In the genomic region with DNA sequence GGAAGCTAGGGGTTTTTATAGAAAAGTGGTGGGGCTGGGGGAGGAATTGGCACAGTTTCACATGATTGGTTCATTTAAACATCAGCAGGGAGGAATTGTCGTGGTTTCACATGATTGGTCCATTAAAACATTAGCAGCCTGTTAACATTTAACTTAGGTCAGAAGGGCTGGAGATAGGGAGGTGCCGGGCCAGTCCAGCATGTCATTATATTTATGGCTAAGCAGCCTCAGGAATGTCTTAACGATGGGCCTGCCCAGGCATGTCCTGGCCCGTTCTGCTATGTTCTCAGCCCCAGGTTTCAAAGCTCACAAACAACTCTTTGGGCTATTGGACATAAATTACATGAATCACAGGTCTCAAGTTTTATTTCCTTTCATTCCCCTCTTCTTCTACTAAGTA, we compare ENCODE assay signal across 8 mouse cellular contexts. TPM values are rescaled to one million over a fixed set of nuclear protein-coding genes. Genes with fewer than 3 reads are reported as not detected.
DNase-seq lines count a peak whose midpoint lies in the region; ATAC-seq and TF ChIP-seq lines count a peak whose summit lies in the region.
"Not testable (repeated sequence)": the region's sequence is repeated elsewhere in the genome, so short reads cannot be mapped to it uniquely, and the experiment has no call there.

No protein-coding gene starts in this region.

- not testable (repeated sequence) for H3K27me3 ChIP-seq in intestine, postnatal 0 days (replicated peaks; ENCODE audit: control insufficient read depth, insufficient read depth, low read length); kidney, embryonic 16.5 days (ENCODE audit: insufficient read depth, low read length); small intestine, adult 2 months (ENCODE audit: control insufficient read depth, insufficient read depth, low read length)

- not testable (repeated sequence) for H3K4me1 ChIP-seq in intestine, postnatal 0 days (replicated peaks; ENCODE audit: control insufficient read depth, insufficient read depth, low read length); kidney, embryonic 16.5 days (ENCODE audit: insufficient read depth, low read length); small intestine, adult 2 months (ENCODE audit: control insufficient read depth, insufficient read depth, insufficient read length, low read length)

- WGBS in intestine, postnatal 0 days = 10% methylated on average over 4 of the region's 4 CpGs
- WGBS in kidney, embryonic 16.5 days = 7% methylated on average over 4 of the region's 4 CpGs
- WGBS in small intestine, adult 2 months = 7% methylated on average over 4 of the region's 4 CpGs

- not testable (repeated sequence) for H3K9me3 ChIP-seq in intestine, postnatal 0 days (ENCODE audit: control insufficient read depth); kidney, embryonic 16.5 days (ENCODE audit: low read length)

- not testable (repeated sequence) for H3K27ac ChIP-seq in intestine, postnatal 0 days (ENCODE audit: low read depth, low read length); kidney, embryonic 16.5 days (ENCODE audit: low read length)
- peak overlapping the region; percentile 59; the same call in 1 of the 2 replicates for H3K27ac ChIP-seq in small intestine, adult 2 months (ENCODE audit: insufficient read depth, low read depth, low read length)

- TF ChIP-seq CTCF in intestine, postnatal 0 days (IDR thresholded peaks at IDR 0.05; ENCODE audit: low read depth); small intestine, adult 2 months (IDR thresholded peaks at IDR 0.05; ENCODE audit: extremely low read depth, insufficient read length, insufficient replicate concordance, low read depth, low read length): not testable (repeated sequence)

- H3K36me3 ChIP-seq in intestine, postnatal 0 days (ENCODE audit: control insufficient read depth, insufficient read depth); kidney, embryonic 16.5 days (ENCODE audit: insufficient read depth, low read length); small intestine, adult 2 months (ENCODE audit: control insufficient read depth, insufficient read depth, low read length): not testable (repeated sequence)

- peak; percentile 8 for DNase-seq in R1 (ENCODE audit: low read depth, low spot score)
- DNase-seq in fat pad, adult 2 months (ENCODE audit: extremely low read depth, low read depth, low spot score) = peak; percentile 14
- peak; percentile 50 to 69 for DNase-seq in kidney, adult 8-10 months
- peak; percentile 21 to 66 for DNase-seq in kidney, postnatal 25 days
- peak; percentile 33 for DNase-seq in urinary bladder, postnatal 25 days (ENCODE audit: low spot score)

- H3K9ac ChIP-seq in intestine, postnatal 0 days (ENCODE audit: low read depth, low read length); kidney, embryonic 16.5 days (replicated peaks; ENCODE audit: low read length): not testable (repeated sequence)

- not testable (repeated sequence) for H3K4me3 ChIP-seq in intestine, postnatal 0 days (ENCODE audit: low read depth, low read length); kidney, embryonic 16.5 days (ENCODE audit: low read length); small intestine, adult 2 months (ENCODE audit: low read depth, low read length)

- TF ChIP-seq POLR2A in small intestine, adult 2 months (IDR thresholded peaks at IDR 0.05; ENCODE audit: low read depth, low read length) = not testable (repeated sequence)

- not testable (repeated sequence) for H3K4me2 ChIP-seq in intestine, postnatal 0 days (replicated peaks; ENCODE audit: low read depth); kidney, embryonic 16.5 days (replicated peaks; ENCODE audit: low read depth, low read length)

- ATAC-seq in intestine, postnatal 0 days = peak; percentile 60; the same call in 1 of the 2 replicates
- peak; percentile 88; the same call in 1 of the 2 replicates for ATAC-seq in kidney, embryonic 16.5 days (ENCODE audit: low FRiP score, low TSS enrichment)

RNA-seq across cellular contexts. Expression of a gene that starts 33.4 kb away (rescaled TPM):
- polyA plus RNA-seq in intestine, postnatal 0 days (2015; fragmentation: Nextera tagmentation; extraction: Ambion mirVana) = 142 and 160 TPM in 2 replicates
- polyA plus RNA-seq in kidney, embryonic 16.5 days (2015; fragmentation: Nextera tagmentation; extraction: Ambion mirVana) = 186 and 187 TPM in 2 replicates
- 10.4 and 39.6 TPM in 2 replicates for polyA plus RNA-seq in small intestine, adult 2 months (2012; rRNA removed)

Comparison
In these comparisons a context has a peak if more than half of its experiments do, and no peak if none do; other contexts are left out.
1. DNase-seq: peak in every context shown above with its lines; median percentile 60 in kidney, adult 8-10 months; 44 in kidney, postnatal 25 days; 33 in urinary bladder, postnatal 25 days; 14 in fat pad, adult 2 months; 8 in R1.